Mouse (Mus musculus) left cerebral cortex, adult 11 months (tissue): ENCODE measurements at regions not wholly inside any gene's neighbourhood (a gene's known extent, or its start where the extent isn't known, plus 50 kb on each side); places are given as distances from the start of the nearest gene placed in this dataset.

Source experiments
- DNase-seq: peaks from one replicate; pipeline ENCODE4 v3.0.0; 2022; ENCODE audit warnings: low spot score

DNA sequence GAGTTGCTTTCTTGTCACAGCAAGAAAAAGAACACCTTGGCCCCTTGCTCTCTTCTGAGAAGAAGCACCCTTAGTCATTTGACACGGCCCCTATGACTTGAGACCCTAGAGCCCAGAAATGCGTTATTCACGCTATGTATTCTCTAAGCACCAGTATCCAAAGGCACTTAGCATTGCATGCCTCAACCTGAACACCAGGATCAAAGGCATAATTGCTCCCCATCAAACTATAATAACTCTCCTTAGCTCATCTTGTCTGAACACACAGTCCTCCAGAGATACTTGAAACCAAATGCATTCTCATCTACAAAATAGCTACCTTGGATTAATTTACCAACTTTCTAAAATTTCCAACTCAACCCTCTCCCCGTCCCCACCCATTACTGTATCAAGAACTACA, 437.5 kb downstream of the Ate1 start:
- DNase-seq: no peak

DNA sequence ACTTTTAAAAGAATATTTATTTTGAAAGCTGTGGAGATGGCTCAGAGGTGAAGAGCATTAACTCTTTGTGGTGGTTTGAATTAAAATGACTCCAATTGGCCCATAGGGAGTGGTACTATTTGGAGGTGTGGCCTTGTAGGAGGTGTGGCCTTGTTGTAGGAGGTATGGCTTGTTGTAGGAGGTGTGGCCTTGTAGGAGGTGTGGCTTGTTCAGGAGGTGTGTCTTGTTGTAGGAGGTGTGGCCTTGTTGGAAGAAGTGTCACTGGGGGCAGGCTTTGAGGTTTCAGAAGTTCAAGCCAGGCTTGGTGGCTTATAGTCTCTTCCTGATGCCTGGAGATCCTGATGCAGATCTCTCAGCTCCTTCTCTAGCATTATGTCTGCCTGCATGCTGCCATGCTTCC, 434.5 kb downstream of the Ate1 start:
- no peak for DNase-seq

DNA sequence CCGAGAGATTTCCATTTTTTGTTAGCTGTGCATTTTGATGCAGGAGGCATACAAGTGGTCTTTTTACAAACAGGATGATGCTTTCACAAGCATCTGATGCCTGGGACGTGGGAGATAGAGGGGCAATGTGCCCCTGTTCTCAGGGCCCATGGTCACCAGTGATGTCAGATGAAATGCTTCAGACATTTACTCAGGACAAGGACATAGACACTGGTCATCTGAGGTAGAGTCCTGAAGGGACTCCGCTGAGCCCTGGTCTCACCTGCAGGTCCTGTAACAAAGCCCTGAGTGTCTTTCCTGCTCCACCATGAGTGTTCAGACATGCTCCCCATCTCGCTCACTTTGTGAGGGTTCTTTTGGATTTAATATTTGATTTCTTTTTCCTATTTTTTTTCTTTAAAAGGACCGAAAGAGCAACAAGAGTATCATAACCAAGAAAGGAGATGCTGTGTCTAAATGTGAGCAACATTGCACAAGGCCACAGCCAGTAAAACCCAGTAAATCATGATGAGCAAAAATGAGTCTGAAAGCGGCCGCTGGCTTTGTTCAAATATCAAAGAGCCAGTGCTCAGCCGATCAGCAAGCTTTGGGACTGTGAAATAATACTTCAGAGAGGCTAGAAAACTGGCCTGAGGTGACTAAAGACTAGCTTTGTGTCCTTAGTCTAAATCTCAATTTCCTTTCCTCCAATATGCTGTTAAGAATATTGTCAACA, 430.1 kb downstream of the Ate1 start:
- DNase-seq: no peak

- no peak for DNase-seq
Observed at GRCm38 (mm10) chr7:130091942-130092341, 428.2 kb downstream of the Ate1 start.

- no peak for DNase-seq
Observed at GRCm38 (mm10) chr7:130095141-130095540, 425.0 kb downstream of the Ate1 start.

- no peak for DNase-seq
Observed at GRCm38 (mm10) chr7:130098606-130099005, 421.6 kb downstream of the Ate1 start.

DNA sequence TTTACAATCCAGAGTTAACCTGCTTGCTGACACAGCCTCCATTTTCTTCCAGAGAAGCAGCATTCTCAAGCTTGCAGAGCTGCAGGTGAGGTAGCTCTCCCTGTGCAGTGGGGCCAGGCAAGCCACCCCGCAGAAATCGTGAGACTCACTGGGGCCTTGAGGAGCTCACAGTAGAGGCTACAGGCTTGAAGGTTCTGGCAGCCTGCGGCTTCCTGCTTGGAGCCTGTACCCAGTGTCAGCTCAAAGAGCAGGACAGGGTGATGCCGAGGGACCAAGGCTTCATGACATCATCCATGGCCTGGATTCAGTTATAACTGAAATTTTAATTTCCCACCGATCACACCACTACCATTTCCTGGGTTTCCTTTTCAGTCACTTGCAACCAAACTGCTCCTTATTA, 417.5 kb downstream of the Ate1 start:
- DNase-seq: no peak

DNA sequence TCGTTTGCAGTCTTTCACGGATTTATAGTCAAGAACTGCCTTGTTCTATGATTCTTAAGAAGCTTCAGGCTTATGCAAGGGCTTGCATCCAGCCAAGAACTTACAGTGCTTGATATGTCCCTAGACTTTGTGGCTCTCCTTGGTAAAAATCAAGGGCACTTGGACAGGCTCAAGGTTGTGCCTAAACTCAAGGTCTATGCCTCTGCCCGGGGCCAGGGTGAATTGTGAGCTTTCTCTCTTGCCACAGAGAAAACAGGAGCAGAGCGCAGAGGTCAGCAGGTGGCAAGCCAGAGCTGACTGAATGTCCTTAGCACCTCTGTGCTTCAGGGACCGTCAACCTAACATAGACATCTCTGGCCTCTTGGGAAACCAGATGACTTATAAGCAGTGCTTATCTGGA, 413.2 kb downstream of the Ate1 start:
- DNase-seq: no peak

GRCm38 (mm10) chr7:130108362-130108761, 411.8 kb downstream of the Ate1 start:
- no peak for DNase-seq
